Mouse (Mus musculus): ENCODE results near the gene Mex3d.

Mex3d gene

DNA sequence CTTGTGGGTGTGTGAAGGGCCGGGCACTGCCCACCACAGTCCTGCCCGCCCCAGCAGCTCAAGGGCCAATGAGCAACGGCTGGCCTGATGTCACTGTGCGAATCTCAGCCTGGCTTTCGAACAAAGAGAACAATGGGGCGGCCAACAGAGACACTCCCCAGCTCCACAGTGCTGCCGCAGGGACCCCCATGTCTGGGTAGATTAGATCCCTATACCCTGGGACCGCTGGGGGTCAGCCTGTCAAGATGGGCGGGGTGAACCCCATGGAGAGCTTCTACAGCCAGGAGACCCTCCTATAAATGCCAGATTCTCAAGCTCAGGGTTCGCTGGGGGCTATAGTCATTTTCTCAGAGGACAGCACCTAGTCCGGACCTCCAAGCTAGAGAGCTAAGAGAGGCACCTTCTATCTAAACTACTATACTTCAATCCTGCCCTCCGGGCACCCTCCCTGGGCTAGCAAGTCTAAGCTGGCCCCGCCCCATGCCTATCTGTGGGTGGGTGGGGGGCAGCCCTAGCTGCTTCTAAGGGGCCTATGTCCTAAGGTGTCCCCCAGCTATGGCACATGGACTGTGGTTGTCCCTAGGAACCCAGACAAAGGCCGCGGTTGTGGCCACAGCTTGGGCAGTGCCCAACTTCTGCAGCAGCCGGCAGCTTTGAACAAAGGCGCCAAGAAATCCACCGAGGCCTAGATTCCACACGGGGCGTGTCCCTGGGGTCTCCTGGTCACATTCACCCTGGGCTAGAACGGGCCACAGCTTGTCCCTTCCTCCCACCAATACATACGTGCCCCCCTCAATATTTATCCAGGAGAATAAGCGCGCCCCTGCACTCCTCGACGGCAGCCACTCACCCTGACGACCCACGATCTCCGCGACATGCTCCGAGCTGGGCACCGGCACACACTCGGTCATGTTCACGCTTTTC, 1.4 kb downstream of the Mex3d start:
- peak in 1 of 2 experiments; percentile 47 for DNase-seq

DNA sequence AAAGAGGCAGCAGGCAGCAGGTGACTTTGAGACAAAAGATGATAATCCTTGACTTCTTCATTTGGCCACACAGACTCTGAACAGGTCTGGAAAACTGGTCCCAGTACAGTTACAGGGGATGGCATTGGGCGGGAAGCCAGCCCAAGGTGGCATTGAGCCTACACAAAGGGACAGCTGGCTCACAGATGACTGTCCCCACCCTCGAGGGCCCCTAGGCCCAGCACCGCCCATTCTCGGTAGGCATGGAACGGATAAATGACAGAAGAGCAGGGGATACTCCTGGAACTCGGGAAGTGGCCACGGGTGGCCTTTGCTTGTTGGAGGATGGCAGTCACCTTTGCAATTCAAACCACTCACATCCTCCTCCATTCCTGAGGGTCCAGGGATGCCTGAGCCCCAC, 2.1 kb downstream of the Mex3d start:
- DNase-seq: peak in 1 of 2 experiments; percentile 65

DNA sequence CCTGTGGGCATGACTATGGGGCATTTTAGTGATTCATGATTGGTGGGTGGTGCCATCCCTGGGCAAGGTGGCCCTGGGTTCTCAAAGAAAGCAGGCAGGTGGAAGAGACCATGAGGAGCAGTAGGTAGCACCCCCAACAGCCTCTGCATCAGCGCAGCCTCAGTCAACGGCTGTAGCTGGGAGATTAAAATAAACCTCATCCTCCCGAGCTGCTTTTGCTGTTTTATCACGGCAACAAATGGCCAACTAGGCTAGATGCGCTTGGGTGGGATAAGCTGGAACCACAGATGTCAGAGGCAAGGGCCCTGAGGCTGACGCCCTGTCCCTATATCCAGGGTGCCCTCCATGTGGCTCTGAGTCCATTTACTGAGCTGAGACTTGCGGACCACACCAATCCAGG, 2.8 kb downstream of the Mex3d start:
- DNase-seq: no peak

DNA sequence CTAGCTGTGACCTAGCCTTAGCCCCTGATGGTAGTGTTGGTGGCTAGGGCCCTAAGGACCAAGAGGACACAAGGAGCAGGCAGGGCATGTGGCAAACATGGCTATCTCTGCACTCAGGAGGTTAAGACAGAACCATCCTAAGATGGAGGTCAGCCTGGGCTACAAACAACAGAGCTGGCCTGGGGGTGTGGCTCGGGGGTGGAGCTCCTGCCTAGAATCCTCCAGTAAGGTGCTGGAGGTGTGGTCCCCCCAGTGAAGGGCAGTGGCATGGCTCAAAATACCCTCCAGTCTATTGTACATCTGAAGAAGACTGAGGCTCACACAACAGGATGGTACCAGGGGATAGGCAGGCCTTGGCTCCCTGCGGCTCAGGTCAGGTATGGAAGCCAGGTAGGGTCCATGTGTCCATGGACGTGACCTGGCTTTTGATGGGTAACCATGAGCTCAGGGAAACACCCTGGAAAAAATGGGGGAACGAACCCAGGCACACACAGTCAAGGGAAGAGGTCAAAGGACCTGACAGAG, 3.3 kb downstream of the Mex3d start:
- peak in 1 of 2 experiments; percentile 47 for DNase-seq

DNA sequence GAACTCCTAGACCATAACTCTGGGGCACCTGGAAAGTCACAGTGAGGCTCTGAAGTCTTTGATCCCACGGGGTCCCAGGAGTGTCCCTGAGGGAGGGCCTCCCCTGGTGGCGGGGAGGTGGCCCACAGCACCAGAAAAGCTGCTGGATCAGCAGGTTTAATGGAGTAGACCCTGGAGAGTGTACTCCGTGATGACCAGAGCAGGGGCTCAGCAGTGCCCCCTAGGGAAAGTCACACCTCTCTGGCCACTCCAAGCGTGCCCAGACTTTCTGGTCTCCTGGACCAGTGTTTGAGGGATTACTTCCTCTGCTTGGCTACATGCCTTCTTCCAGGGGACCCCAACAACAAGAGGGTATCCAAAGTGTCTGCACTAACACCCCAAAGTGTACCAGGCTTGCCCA, 4.0 kb downstream of the Mex3d start:
- peak in 1 of 2 experiments; percentile 63 for DNase-seq

DNA sequence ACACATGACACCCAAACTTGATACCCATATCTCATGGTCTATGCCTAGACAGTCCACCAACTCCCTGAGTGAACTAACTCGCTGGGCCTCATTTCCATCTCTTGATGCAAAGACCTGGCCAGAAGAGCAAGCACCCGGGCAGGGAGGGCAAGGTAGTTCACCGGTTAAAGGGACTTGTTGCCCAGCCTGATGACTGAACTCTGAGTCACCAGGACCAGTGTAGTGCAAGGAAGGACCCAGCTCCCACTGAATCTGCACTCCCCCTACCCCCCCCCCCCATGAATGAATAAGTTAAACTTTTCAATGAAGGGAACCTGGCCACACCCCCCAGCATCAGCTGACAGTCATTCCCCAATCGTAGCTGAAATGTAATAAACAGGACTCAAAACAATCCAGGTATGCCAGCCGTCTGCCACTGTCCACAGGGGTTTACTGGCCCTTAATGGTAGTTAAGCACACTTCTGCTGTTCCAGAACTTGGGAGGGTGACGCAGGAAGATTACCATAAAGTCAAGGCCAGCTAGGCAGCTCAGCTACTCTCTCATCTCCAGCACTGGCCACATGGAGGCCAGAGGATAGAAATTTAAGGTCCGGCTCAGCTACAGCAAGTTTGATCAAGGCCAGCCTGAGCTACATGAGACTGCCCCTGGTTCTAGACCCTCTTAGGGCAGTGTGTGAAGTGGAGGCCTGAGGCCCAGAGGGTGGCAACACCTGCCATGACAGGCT, 4.7 kb downstream of the Mex3d start:
- no peak for DNase-seq

DNA sequence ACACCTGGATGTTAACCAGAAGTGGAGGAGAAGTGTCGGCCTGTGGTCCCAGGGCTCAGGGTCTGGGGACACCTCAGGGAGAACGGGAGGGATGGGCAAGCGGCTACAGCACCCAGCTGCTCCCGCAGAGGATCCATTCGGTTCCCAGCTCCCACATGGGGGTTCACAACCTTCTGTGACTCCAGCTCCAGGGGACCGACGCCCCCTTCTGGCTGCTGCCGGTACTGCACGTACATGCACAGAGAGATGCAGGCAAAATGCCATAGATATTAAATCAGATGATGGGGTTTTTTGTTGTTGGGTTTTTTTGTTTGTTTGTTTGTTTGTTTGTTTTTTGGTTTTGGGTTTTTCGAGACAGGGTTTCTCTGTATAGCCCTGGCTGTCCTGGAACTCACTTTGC, 9.7 kb downstream of the Mex3d start:
- peak in 1 of 2 experiments; percentile 69 for DNase-seq

DNA sequence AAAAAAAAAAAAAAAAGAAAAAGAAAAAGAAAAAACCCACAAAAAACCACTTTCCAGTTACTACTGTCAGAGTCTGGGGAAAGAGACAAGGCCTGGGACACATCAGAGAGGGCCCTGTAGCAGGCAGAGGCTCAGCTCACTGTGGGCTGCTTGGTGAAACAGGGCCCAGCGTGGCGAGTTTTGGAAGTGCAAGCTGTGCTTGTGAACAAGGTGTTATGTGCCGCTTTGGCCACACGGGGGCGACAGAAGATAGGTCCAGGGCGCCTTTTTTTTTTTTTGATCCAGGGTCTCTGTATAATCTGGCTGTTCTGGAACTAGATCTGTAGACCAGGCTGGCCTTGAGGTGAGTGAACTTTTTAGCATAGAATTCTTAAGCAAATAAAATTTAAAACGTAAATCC, 11.3 kb downstream of the Mex3d start:
- DNase-seq: peak; percentile 91 to 97

DNA sequence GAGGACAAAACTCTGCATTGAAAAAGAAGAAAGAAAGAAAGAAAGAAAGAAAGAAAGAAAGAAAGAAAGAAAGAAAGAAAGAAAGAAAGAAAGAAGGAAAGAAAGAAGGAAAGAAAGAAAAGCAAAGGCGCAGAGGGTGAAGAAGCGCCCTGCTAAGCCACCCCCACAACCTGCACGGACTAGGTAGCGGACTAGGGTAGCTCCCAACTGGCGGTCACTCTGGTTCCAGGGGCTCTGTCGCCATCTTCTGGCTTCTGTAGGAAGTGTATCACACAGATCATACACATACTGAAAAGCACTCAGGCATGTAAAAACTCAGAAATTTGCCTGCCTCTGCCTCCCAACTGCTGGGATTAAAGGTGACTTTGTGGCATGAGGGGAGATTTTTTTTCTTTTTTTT, 13.4 kb downstream of the Mex3d start:
- peak; percentile 86 to 91 for DNase-seq

DNA sequence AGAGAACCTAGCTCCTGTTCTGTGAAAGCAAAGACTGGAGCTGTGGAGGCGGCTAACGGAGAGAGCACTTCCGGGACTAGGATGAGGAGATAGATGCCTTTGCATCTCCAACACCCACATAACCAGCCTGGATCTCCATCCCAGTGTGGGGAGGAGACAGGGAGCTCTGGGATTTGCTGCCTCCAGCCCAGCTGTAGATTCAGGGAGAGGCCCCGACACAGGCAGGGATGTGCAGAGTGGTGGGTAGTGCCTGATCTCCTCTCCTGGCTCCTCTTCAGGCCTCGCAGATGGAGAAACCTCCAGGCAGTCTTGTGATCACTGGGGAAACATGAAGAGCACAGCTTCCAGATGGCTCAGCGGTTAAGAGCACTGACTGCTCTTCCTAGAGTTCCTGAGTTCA, 14.8 kb downstream of the Mex3d start:
- DNase-seq: no peak

DNA sequence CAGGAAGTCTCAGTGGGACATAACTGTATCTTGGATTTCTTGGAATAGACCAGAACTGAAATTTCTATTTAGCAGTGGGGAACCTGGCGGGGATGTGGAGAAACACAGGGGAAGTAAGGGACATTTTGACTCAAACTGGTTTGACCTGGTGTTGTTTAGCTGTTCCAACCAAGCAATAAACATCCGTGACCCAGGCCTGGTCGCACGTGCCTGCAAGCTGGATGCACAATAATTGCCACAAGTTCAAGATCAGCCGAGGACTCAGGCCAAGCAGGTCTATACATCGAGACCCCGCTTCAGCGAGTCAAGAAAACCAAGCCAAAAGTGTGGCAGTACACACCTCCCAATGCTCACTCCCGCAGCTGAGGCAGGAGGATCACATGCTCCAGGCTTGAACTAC, 15.5 kb downstream of the Mex3d start:
- DNase-seq: no peak

DNA sequence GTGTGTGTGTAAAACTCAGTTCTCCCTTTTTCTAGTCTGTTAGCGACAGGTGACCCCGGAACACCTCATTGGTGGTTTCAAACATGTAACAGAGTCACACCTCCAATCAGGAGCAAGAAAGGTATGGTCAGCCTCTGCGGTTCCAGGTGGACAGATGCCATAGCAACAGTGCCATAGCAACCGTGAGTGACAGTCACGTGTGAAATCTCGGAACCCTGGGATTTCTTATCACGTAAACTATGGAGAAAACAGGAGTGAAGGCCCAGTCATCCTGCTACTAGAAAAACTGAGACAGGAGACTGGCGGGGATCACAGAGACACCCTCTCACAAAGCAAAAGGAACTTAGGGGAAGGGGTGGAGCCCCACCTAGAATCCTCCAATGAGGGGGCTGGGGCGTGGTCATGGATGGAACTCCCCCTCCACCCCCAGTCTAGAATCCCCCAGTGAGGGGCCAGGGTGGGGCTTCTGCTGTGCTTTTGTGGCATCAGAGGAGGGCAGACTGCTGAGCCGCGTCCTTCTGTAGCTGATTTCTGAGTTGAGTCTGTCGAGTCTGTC, 16.0 kb downstream of the Mex3d start:
- DNase-seq: peak; percentile 71 to 80

DNA sequence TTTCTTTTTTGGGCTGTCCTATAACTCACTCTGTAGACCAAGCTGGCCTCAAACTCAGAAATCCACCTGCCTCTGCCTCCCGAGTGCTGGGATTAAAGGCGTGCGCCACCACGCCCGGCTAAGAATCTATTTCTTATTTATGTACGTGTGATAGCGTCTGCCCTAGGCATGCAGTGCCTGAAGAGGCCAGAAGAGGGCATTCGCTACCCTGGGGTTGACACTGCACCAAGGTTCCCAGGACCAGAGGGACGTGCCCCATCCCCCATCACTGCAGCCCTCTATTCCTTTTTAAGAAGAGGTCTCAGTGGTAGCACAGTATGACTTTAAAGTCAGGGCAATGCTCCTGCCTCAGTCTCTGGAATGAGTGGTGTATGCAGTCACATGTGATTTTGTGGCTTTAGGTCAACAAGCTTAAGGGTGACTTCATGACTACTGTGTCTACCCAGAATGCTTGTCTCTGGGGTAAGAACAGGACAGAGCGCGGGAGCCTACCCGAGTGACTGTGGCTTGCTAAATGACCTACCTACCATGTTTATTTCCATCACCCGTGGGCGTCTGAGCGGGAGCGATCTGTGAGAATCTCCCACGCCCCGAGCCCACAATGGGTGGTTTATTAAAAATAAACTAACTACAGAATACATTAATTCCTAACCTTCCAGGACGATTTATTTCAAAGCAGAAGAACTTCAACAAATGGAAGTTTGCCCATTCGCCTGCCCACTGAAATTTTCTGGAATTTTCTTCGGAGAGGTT, 17.3 kb downstream of the Mex3d start:
- no peak for DNase-seq

DNA sequence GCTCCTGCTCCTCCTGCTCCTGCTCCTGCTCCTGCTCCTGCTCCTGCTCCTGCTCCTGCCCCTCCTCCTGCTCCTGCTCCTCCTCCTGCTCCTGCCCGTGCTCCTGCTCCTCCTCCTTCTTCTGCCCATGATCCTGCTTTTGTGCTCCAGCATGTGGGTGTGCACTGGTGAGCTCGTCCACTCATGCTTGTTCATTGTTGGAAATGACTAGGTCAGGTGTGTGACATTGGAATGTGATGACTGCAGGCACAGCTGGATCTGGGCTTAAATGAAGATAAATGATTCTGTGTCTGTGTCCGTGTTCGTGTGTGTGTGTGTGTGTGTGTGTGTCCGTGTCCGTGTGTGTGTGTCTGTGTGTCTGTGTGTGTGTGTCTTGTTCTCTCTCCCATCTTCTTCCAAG, 19.1 kb downstream of the Mex3d start:
- no peak for DNase-seq

DNA sequence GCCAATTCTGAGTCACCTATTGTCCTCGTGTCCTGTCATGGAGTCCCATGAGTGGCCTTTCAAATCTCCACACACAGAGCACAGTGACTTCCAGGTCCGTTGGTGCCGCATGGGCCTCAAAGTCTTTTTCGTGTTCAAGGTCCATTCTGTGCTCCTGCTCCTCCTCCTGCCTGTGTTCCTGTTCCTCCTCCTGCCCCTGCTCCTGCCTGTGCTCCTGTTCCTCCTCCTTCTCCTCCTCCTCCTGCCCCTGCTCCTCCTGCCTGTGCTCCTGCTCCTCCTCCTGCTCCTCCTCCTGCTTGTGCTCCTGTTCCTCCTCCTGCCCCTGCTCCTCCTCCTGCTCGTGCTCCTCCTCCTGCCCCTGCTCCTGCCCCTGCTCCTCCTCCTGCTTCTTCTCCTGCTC, 19.5 kb downstream of the Mex3d start:
- DNase-seq: no peak

DNA sequence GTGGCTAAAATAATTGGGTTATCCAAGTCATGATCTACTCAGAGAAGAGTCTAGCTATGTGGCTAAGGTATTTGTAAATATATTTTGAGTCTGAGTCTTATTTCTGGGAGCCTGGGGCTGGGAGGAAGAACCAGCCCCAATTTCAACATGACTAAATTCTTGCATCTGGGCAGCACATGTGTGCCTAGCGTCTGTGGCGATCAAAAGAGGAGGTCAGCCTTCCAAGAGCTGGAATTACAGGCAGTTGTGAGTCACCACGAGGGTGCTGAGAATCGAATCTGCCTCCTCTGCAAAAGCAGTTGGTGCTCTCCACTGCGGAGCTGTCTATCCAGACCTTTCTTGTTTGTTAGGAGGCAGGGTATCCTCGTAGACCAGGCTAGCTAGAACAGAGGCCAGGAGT, 21.7 kb downstream of the Mex3d start:
- no peak for DNase-seq

DNA sequence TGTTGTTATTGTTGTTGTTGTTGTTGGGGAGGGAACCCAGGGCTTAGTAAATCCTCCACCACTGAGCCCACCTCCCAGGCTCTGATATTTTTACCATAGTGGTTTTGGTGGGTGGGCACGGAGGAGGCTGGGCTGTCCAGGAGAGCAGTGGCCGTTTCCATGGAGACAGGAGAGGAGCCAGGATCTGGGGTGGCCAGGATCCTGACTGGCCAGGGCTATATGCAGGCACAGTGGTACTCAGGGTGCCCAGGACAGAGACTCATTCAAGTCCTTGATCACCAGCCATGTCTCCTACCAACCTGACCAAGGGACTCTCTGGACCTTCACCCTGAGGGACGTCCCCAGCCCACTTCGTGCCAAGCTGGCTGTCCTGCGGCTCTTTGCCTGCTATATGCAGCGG, 23.7 kb downstream of the Mex3d start:
- DNase-seq: no peak

DNA sequence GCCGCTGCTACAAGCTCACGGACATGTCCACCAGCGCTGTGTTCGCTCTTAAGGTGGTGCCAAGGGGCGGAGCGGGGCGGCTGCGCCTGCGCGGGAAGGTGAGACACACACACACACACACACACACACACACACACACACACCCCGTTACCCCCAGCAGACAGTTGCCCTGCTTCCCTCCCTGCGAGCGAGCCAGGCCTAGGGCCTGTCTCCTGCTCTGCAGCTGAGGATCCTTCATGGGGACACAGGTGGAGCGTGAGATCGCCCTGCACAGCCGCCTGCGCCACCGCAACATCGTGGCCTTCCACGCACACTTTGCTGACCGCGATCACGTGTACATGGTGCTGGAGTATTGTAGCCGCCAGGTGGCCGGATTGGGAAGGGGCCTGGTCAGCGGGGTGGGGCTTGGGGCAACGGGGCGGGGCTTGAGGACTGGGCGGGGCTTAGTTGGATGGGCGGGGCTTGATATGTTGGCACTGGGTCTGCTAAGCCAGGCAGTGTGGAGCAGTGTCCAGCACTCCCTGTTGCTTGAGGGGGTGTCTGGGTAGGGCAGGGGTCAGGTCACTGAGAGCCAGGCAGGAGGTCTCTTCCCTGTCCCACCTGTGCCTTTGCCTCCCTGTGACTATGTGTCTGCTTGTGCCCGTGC, 29.3 kb downstream of the Mex3d start:
- DNase-seq: peak; percentile 73 to 83

DNA sequence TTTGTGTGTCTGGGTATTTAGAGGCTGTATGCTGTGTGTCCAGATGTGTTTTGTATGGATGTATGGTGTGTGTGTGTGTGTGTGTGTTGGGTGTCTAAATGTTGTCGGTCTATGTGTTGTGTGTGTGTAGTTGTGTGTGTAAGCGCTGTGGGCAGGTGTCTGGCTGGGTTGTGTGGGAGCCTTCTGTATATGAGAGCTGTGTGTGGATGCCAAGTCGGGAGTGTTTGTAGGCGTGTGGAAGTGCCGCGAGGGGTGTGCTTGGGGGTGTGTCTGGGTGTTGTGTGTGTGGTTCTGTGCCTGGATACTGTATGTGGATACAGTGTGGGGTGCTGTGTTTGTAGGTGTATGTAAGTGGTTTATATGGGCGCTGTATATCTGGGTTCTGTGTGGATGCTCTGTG, 30.1 kb downstream of the Mex3d start:
- DNase-seq: no peak

DNA sequence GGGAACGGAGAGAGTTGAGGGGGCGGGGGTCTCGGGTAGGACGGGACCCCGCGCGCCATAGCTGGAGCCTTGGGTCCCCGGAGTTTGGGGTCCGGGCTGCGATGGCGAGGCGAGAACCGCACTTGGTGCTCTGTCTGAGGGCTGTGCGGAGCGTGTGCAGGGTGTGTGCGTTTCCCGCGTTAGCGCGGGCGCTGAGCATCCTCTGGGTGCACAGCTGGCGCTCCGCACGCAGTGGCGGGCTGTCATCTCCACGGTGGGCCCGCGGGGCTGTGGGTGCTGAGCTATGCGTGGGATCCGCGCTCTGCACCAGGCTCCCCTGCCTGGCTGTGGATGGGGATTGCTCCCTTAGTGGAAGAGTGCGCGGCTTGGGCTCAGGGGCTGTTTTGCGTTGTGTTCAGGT, 30.7 kb downstream of the Mex3d start:
- no peak for DNase-seq

DNA sequence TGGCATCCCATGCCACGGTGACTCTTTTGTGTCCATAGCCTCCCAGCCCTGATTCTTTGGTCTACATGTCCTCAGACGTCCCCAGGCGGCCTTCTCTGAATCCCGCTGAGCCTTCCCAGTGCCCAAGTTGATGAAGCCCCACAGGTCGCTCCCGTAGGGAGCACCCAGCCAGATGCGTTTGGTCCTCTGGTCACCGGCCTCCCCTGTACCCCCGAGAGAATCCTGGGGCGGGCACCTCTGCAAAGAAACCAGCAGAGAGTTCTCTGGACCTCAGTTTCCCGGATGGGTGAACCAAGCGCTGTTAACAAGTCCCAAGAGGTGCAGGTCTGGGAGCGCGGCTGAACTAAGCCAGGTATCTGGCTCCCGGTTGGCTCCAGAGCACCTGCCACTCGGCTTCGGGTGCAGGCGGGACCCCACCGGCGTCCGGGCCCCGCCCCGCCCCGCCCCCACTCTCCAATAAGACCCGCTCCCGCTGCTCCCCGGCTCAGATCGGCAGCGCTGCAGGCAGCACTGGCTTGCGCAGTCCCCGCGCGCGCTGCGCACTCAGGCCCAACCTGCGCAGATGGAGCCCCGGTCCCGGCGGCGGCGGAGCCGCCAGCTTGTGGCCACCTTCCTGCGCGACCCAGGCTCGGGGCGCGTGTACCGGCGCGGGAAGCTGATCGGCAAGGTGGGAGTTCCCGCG, 31.3 kb downstream of the Mex3d start, which contains the start of gene Plk5:
Plk5 (plus strand) TSS at position 459 of the 682 bp plus-strand sequence.
- peak; percentile 81 to 83 for DNase-seq

DNA sequence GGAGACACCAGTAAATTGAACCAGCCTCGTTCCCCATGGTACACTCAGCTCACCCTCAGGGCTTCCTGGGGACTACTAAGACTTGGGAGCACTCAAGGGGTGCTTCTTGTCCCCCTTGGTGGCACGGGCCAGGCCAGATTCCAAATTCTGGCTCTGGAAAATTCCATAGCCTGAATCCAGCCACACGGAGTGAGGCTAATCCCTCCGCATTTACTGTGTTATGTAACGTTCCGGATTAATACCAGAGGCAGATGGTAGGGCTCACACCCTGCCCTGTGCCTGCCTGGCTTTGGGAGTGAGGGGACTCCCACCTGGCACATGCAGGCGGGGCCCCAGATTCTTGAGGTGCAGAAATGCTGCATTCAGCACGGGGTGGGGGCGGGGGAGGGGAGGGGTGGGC, 32.0 kb downstream of the Mex3d start:
- DNase-seq: peak; percentile 72 to 77

Data from cerebellum, postnatal 25 days (tissue).